Mouse (Mus musculus): Measurements from ENCODE around the gene Hist1h1t. TPM values are rescaled to one million over a fixed set of nuclear protein-coding genes. Genes with fewer than 3 reads are reported as not detected.
"Not testable (repeated sequence)": the region's sequence is repeated elsewhere in the genome, so short reads cannot be mapped to it uniquely, and the experiment has no call there.

Gene Hist1h1t
- total RNA-seq, 1 experiment from 2014 or later, result 2.2 TPM

GRCm38 (mm10) chr13:23697491-23698299, 2.1 kb downstream of the Hist1h1t start:
- ATAC-seq (ENCODE audit: extremely low read depth, insufficient number of reproducible peaks, low FRiP score, poor library complexity, severe bottlenecking), result peak; percentile 43; the same call in 1 of the 2 replicates

GRCm38 (mm10) chr13:23698300-23698693, 2.7 kb downstream of the Hist1h1t start, which contains the start of gene Hist1h4c:
Gene Hist1h4c (minus strand): TSS chr13:23698454.
- ATAC-seq (ENCODE audit: extremely low read depth, insufficient number of reproducible peaks, low FRiP score, poor library complexity, severe bottlenecking), result peak; percentile 90

- no peak for ATAC-seq (ENCODE audit: extremely low read depth, insufficient number of reproducible peaks, low FRiP score, poor library complexity, severe bottlenecking)
Observed at GRCm38 (mm10) chr13:23698996-23699395, 3.4 kb downstream of the Hist1h1t start.

DNA sequence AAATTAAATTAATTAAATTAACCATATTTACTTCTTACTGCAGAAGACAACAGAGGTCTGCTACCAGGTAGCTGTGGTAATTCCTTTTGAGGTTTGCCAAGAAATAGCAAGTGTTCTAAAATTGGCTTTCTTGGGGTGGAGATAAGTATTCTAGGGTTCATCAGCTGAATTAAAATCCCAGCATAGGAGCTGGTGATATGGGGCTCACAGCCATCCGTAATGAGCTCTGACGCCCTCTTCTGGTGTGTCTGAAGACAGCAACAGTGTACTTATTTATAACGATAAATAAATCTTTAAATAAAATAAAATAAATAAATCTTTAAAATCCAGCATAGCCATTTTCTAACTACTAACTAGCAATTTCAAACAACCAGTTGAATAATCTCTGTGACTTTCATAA, 4.2 kb downstream of the Hist1h1t start:
- ATAC-seq (ENCODE audit: extremely low read depth, insufficient number of reproducible peaks, low FRiP score, poor library complexity, severe bottlenecking), result no peak

- peak; percentile 77 for ATAC-seq (ENCODE audit: extremely low read depth, insufficient number of reproducible peaks, low FRiP score, poor library complexity, severe bottlenecking)
Observed at GRCm38 (mm10) chr13:23700786-23701520, 5.3 kb downstream of the Hist1h1t start.

DNA sequence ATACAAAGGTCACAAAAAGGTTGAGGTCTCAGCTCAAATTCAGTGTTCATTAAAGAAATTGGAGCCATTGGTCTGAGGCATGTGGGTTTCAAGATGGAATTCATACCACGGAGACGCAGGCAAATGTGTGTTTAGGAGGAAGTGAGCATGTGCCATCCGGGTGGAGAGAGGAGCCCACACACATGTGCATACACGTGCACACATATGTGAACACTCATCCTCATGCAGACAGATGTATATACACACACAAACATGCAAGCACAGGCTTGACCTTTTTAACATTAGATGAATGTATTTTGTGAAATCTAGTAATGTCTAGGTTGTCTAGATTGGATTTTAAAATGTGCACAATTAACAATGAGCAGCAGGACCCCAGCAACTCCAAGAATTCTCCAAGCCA, 6.6 kb downstream of the Hist1h1t start:
- no peak for ATAC-seq (ENCODE audit: extremely low read depth, insufficient number of reproducible peaks, low FRiP score, poor library complexity, severe bottlenecking)

- ATAC-seq (ENCODE audit: extremely low read depth, insufficient number of reproducible peaks, low FRiP score, poor library complexity, severe bottlenecking), result not testable (repeated sequence)
Observed at GRCm38 (mm10) chr13:23702801-23703200, 7.2 kb downstream of the Hist1h1t start.

- no peak for ATAC-seq (ENCODE audit: extremely low read depth, insufficient number of reproducible peaks, low FRiP score, poor library complexity, severe bottlenecking)
Observed at GRCm38 (mm10) chr13:23705751-23706356, 10.2 kb downstream of the Hist1h1t start.

GRCm38 (mm10) chr13:23706771-23707170, 11.2 kb downstream of the Hist1h1t start:
- no peak for ATAC-seq (ENCODE audit: extremely low read depth, insufficient number of reproducible peaks, low FRiP score, poor library complexity, severe bottlenecking)

- ATAC-seq (ENCODE audit: extremely low read depth, insufficient number of reproducible peaks, low FRiP score, poor library complexity, severe bottlenecking), result no peak
Observed at GRCm38 (mm10) chr13:23708041-23708440, 12.4 kb downstream of the Hist1h1t start.

DNA sequence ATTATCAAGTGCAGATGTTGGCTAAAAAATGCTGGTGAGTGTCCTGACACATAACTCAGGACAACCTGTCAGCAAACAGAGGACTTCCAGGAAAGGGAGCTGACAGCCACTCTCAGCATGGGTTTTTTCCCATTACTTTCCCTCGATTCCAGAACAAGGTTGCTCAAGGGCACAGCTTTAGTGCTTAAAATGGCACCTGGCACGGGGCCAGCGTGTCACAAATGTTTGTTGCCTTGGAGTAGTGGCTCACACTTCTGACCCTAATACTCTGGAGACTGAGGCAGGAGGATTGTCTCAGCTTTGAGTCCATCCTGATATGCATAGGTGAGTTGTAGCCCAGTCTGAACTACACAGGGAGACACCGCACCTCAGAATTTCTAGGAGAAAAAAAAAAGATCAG, 13.0 kb downstream of the Hist1h1t start:
- ATAC-seq (ENCODE audit: extremely low read depth, insufficient number of reproducible peaks, low FRiP score, poor library complexity, severe bottlenecking), result no peak

GRCm38 (mm10) chr13:23709714-23710373, 14.2 kb downstream of the Hist1h1t start:
- peak; percentile 9; the same call in 1 of the 2 replicates for ATAC-seq (ENCODE audit: extremely low read depth, insufficient number of reproducible peaks, low FRiP score, poor library complexity, severe bottlenecking)

GRCm38 (mm10) chr13:23710374-23711089, 14.9 kb downstream of the Hist1h1t start, which contains the start of gene Hfe:
Gene Hfe (minus strand): TSS chr13:23710854.
- ATAC-seq (ENCODE audit: extremely low read depth, insufficient number of reproducible peaks, low FRiP score, poor library complexity, severe bottlenecking), result peak; percentile 75

DNA sequence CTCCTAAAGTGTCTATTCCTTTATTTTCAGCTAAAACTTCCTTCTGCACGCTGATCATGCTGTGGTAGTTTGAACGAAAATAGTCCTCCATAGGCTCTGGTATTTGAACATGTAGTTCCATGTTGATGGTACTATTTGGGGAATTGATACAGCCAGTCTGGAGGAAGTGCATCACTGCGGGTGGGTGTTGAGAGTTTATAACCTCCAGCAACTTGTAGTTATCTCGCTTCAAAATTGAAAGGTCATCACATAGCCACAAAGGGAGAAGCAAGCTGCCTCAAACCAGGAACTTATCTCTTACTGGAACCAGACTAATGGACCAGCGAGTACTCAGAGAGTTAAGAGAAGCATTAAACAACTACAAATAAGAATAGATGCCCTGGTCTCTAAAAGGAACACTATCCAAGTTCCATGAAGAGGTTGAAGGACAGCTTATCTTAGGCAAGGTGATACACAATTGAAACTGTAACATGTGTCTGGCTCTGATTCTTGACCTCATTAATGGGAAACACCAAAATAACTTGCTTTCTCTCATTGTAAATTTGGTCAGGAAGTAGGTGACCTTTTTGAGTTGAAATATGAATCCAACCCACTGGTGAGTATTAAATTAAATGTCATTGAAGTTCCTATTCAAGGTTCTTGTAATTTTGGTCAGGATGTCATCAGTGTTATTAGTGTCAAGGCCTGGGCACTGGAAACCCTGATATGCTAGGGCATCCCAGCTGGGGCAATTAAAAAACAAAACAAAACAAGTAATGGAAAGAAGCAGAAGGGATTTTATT, 20.8 kb downstream of the Hist1h1t start:
- no peak for ATAC-seq (ENCODE audit: extremely low read depth, insufficient number of reproducible peaks, low FRiP score, poor library complexity, severe bottlenecking)

DNA sequence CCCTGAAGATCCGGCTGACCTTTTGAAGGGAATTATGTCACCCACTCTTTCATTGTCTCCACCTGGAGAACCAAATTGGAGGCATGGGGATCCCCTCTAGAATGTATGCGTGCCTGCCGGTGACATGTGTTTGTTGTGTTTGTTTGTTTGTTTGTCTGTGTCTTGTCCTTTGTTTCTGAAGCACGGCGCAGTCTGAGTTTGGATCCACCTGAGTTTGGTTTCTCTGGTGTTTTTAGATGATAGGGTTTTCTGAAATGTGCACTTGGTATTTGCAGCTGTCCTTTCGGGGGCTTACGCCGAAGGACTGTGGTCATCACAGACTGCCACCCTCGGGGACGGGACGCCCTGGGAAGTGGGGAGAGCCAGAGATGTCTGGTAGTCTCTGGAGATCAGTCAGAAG, 21.6 kb downstream of the Hist1h1t start:
- no peak for ATAC-seq (ENCODE audit: extremely low read depth, insufficient number of reproducible peaks, low FRiP score, poor library complexity, severe bottlenecking)

DNA sequence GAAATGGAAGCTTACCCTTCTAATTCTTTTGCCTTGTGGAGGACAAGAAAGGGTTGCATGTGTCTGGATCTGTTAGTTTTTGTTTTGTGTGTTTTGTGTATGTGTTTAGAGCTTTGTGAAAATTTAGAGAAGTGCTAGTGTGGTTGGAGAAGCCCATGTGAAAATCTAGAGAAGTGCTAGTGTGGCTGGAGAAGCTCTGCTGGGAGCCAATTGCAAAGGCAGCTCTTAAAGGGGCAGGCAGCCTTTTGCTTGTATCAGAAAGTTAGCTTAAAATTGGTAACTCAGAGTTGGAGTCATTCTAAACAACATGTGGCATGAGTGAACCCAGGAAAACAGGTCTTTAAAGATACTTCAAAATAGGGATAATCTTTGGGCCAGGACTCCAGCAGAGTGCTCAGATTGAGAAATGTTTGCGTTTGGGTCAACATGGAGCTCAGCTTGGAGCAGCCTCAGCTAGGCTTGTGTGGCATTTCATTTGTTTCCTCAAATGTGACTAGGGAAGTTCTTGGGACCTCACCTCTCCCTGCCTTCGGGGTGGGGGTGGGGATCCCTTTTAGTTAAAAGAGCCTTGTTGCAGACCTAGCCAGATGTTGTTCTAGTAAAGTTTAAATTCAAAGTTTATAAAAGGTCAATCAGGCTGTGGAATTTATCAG, 22.1 kb downstream of the Hist1h1t start:
- ATAC-seq (ENCODE audit: extremely low read depth, insufficient number of reproducible peaks, low FRiP score, poor library complexity, severe bottlenecking), result not testable (repeated sequence)

GRCm38 (mm10) chr13:23724239-23724638, 28.6 kb downstream of the Hist1h1t start:
- ATAC-seq (ENCODE audit: extremely low read depth, insufficient number of reproducible peaks, low FRiP score, poor library complexity, severe bottlenecking), result no peak
